Mouse (Mus musculus) CD4-positive, CD25-positive, alpha-beta regulatory T cell, adult 9 weeks (primary cell): ENCODE data around the gene Cfl2. TPM values are rescaled to one million over a fixed set of nuclear protein-coding genes. Genes with fewer than 3 reads are reported as not detected.

Experiments used
- polyA plus RNA-seq: library from polyadenylated mRNA; unstranded; fragments of 100-300 nt; shearing (Covaris generic); gene quantifications from one replicate; pipeline ENCODE4 v1.2.1, GENCODE M21; 2017

Cfl2 gene
- 21.6 TPM for polyA plus RNA-seq

GRCm38 (mm10) chr12:54862606-54863535 lies at the start of gene Cfl2:
Gene Cfl2, minus strand, starts transcription at chr12:54862877.

Other genes with a start within 250 kb of the Cfl2 start
- 195 TPM for gene Sptssa, start 206.3 kb downstream of the Cfl2 start, polyA plus RNA-seq
- gene Eapp, start 167.0 kb downstream of the Cfl2 start, polyA plus RNA-seq = 100 TPM
- gene Snx6, start 67.2 kb downstream of the Cfl2 start, polyA plus RNA-seq = 137 TPM
- gene Gm20403, start 123.7 kb upstream of the Cfl2 start, polyA plus RNA-seq = not detected
- gene Baz1a, start 151.5 kb upstream of the Cfl2 start, polyA plus RNA-seq = 12.3 TPM
- gene 2700097O09Rik, start 217.2 kb upstream of the Cfl2 start, polyA plus RNA-seq = 21.2 TPM
- gene Srp54a, start 217.4 kb upstream of the Cfl2 start, polyA plus RNA-seq = 174 TPM